Mouse (Mus musculus): Measurements from ENCODE around the gene Adamtsl1. TPM values are rescaled to one million over a fixed set of nuclear protein-coding genes. Genes with fewer than 3 reads are reported as not detected.

Adamtsl1 gene
- polyA plus RNA-seq, 1 experiment from 2014 or later, result 13.2 TPM

DNA sequence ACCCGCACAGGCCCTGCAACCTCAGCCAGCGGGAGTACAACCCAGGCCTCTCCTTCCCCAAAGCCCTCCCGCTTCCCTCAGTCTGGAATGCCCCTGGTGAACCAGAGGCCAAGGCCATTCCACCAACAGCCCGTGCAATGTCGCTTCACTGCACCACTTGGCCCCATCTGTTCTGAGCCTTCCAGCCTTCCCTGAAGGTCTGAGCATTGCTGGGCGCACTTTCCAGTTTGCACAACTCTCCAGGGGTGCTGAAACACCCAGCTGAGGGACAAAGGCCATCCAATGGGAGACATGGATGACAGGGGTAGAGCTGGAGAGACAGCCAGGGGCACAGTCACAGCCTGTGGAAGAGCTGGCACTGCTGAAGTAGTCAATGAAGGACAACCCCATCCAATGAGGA, 365.4 kb downstream of the Adamtsl1 start:
- no peak overlapping the region for H3K4me2 ChIP-seq
- H3K27ac ChIP-seq (ENCODE audit: low read depth, low read length), result no peak overlapping the region
- 65% methylated on average over 6 of the region's 6 CpGs for WGBS (ENCODE audit: insufficient replicate concordance)
- no peaks in the 10 kb centered on the region for H3K4me1 ChIP-seq (ENCODE audit: control insufficient read depth, insufficient read depth, low read length)
- H3K27me3 ChIP-seq (ENCODE audit: control insufficient read depth, insufficient read depth, low read length), result no peaks in the 10 kb centered on the region
- H3K9me3 ChIP-seq (replicated peaks; ENCODE audit: control insufficient read depth, low read length), result no peaks in the 10 kb centered on the region
- no peak for ATAC-seq (replicated peaks; ENCODE audit: insufficient number of reproducible peaks, low FRiP score, low TSS enrichment)
- no peak overlapping the region for H3K9ac ChIP-seq (ENCODE audit: low read depth, low read length)
- no peak overlapping the region for H3K4me3 ChIP-seq (ENCODE audit: low read depth, low read length)
- no peaks in the 10 kb centered on the region for H3K36me3 ChIP-seq (ENCODE audit: control insufficient read depth, insufficient read depth, low read length)

DNA sequence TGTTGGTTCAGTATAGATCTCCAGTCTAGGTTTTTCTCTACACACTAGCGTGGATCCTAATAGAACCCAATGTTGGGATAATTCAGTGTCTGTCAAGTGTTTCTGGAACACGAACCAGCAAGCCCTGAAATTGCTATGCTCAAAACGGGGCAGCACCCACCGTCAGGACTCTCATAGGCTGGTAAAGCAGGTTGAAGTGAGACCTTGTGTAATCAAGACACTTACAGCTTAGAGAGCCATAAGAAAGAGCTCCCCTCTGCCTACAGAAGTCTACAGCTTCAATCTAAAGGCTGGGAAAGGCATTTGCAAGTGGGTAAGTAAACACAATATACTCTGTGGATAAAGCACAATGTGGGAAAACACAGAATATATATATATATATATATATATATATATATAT, 367.3 kb downstream of the Adamtsl1 start:
- H3K4me2 ChIP-seq, result no peak overlapping the region
- H3K27ac ChIP-seq (ENCODE audit: low read depth, low read length), result no peak overlapping the region
- no peak overlapping the region for H3K9ac ChIP-seq (ENCODE audit: low read depth, low read length)
- H3K4me1 ChIP-seq (ENCODE audit: control insufficient read depth, insufficient read depth, low read length), result no peaks in the 10 kb centered on the region
- 86% methylated on average over 4 of the region's 4 CpGs for WGBS (ENCODE audit: insufficient replicate concordance)
- no peak overlapping the region for H3K4me3 ChIP-seq (ENCODE audit: low read depth, low read length)
- ATAC-seq (replicated peaks; ENCODE audit: insufficient number of reproducible peaks, low FRiP score, low TSS enrichment), result no peak
- H3K36me3 ChIP-seq (ENCODE audit: control insufficient read depth, insufficient read depth, low read length), result no peaks in the 10 kb centered on the region
- H3K9me3 ChIP-seq (replicated peaks; ENCODE audit: control insufficient read depth, low read length), result no peaks in the 10 kb centered on the region
- no peaks in the 10 kb centered on the region for H3K27me3 ChIP-seq (ENCODE audit: control insufficient read depth, insufficient read depth, low read length)

DNA sequence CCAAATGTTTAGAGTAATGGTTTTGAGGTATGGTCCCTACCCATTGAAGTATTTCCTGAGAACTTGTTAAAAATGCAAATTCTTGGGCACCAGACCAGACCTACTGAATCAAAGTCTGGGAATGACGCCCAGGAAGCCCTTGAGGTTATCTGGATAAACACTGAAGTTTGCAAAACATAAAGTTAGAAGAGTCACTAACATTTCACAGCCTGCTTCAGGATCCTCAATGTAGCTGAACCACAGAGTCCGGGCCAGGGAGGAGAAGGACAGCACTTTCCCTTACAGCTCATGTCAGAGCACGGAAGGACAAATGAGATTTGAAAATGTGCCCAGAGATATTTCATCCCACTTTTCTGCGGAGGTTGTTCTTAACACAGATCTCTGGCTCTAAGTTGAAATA, 370.1 kb downstream of the Adamtsl1 start:
- no peak overlapping the region for H3K4me2 ChIP-seq
- H3K27me3 ChIP-seq (ENCODE audit: control insufficient read depth, insufficient read depth, low read length), result no peaks in the 10 kb centered on the region
- no peak overlapping the region for H3K9ac ChIP-seq (ENCODE audit: low read depth, low read length)
- H3K9me3 ChIP-seq (replicated peaks; ENCODE audit: control insufficient read depth, low read length), result no peaks in the 10 kb centered on the region
- H3K4me1 ChIP-seq (ENCODE audit: control insufficient read depth, insufficient read depth, low read length), result no peaks in the 10 kb centered on the region
- WGBS (ENCODE audit: insufficient replicate concordance), result 71% methylated on average over 4 of the region's 4 CpGs
- H3K36me3 ChIP-seq (ENCODE audit: control insufficient read depth, insufficient read depth, low read length), result no peaks in the 10 kb centered on the region
- no peak for ATAC-seq (replicated peaks; ENCODE audit: insufficient number of reproducible peaks, low FRiP score, low TSS enrichment)
- no peak overlapping the region for H3K4me3 ChIP-seq (ENCODE audit: low read depth, low read length)
- no peak overlapping the region for H3K27ac ChIP-seq (ENCODE audit: low read depth, low read length)

DNA sequence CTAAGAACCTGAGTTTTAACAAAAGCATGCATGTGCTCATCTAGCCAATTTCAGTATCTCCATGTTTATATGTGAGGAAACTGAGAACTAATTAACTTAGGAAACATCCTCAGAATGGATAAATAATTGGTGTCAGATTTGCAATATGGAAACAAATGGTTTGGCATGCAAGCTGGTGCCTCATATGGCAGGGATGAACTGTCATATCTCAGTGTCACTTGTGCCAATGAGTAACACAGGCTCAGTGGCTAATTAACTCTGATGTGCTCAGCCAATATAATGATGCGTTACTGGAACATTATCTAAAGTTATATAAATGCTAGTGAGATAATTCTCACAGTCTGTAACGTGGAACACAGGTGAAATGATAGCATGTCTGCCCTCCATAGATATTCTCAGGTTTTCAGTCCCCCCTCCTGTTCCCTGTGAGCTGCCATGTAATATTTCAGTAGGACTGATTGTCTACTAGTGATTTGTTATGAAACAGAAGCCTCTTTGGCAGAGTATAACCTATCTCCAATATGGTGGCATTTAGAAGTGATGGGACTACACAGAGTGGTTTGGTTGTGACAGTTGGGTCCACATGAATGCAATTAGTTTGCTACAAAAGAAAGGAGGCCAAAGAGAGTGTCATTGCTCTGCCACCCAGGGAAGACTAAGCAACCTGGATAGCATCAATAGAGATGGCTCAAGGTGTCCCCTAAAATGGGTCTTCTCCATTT, 376.1 kb downstream of the Adamtsl1 start:
- H3K27ac ChIP-seq (ENCODE audit: low read depth, low read length), result no peak overlapping the region
- no peak overlapping the region for H3K9ac ChIP-seq (ENCODE audit: low read depth, low read length)
- no peak overlapping the region for H3K4me3 ChIP-seq (ENCODE audit: low read depth, low read length)
- no peaks in the 10 kb centered on the region for H3K36me3 ChIP-seq (ENCODE audit: control insufficient read depth, insufficient read depth, low read length)
- 68% methylated on average over 2 of the region's 2 CpGs for WGBS (ENCODE audit: insufficient replicate concordance)
- no peaks in the 10 kb centered on the region for H3K27me3 ChIP-seq (ENCODE audit: control insufficient read depth, insufficient read depth, low read length)
- no peak overlapping the region for H3K4me2 ChIP-seq
- no peak for ATAC-seq (replicated peaks; ENCODE audit: insufficient number of reproducible peaks, low FRiP score, low TSS enrichment)
- no peaks in the 10 kb centered on the region for H3K4me1 ChIP-seq (ENCODE audit: control insufficient read depth, insufficient read depth, low read length)
- H3K9me3 ChIP-seq (replicated peaks; ENCODE audit: control insufficient read depth, low read length), result no peaks in the 10 kb centered on the region

DNA sequence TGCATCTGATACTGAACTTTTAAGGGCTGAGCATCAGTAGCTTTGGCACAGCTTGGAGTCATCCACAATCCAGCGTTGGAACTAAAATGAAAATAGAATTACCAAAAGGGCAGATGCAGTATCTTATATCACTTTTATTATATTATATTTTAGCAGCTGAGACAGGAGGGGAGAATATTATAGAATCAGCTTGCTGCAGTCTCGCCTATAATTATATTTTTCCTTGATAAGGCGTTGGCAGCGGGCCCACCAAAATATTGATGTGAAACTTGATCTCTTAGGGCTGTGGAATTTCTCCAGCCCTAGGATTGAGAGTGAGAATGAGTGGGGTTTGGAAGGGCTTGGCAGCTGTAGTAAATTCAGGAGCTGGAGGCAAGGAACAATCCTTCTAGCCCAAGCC, 387.3 kb downstream of the Adamtsl1 start:
- WGBS (ENCODE audit: insufficient replicate concordance), result 71% methylated on average over 4 of the region's 4 CpGs
- no peak overlapping the region for H3K27ac ChIP-seq (ENCODE audit: low read depth, low read length)

DNA sequence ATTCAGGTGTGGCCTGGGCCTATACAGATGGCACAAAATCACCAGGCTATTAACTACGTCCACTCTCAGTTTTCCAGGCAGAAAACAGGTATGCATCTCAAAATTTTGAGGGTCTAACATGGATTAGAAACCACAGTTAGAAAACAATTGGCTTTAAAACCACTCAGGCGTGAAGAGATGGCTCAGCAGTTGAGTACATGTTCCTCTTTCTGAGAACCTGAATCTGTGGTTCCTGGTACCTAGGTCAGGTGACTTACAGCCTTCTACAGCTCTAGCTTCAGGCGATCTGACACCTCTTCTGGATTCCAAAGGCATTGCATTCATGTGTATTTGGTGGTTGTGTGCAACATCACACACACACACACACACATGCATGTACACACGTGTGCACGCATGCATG, 390.2 kb downstream of the Adamtsl1 start:
- no peaks in the 10 kb centered on the region for H3K4me1 ChIP-seq (ENCODE audit: control insufficient read depth, insufficient read depth, low read length)
- no peak overlapping the region for H3K4me2 ChIP-seq
- no peak for ATAC-seq (replicated peaks; ENCODE audit: insufficient number of reproducible peaks, low FRiP score, low TSS enrichment)
- no peaks in the 10 kb centered on the region for H3K36me3 ChIP-seq (ENCODE audit: control insufficient read depth, insufficient read depth, low read length)
- WGBS (ENCODE audit: insufficient replicate concordance), result 79% methylated on average over 5 of the region's 5 CpGs
- no peaks in the 10 kb centered on the region for H3K27me3 ChIP-seq (ENCODE audit: control insufficient read depth, insufficient read depth, low read length)
- H3K9ac ChIP-seq (ENCODE audit: low read depth, low read length), result no peak overlapping the region
- H3K4me3 ChIP-seq (ENCODE audit: low read depth, low read length), result no peak overlapping the region
- H3K9me3 ChIP-seq (replicated peaks; ENCODE audit: control insufficient read depth, low read length), result no peaks in the 10 kb centered on the region
- no peak overlapping the region for H3K27ac ChIP-seq (ENCODE audit: low read depth, low read length)

More for the DNA sequence above, 387.3 kb downstream of the Adamtsl1 start:
- ATAC-seq (replicated peaks; ENCODE audit: insufficient number of reproducible peaks, low FRiP score, low TSS enrichment), result no peak
- Histone ChIP-seq H3K27me3 (ENCODE audit: control insufficient read depth, insufficient read depth, low read length) (no peaks in the 10 kb centered on the region), H3K4me2 (no peak overlapping the region), H3K36me3 (ENCODE audit: control insufficient read depth, insufficient read depth, low read length) (no peaks in the 10 kb centered on the region), H3K9me3 (replicated peaks; ENCODE audit: control insufficient read depth, low read length) (no peaks in the 10 kb centered on the region), H3K9ac (ENCODE audit: low read depth, low read length) (no peak overlapping the region), H3K4me1 (ENCODE audit: control insufficient read depth, insufficient read depth, low read length) (no peaks in the 10 kb centered on the region), H3K4me3 (ENCODE audit: low read depth, low read length) (no peak overlapping the region)

DNA sequence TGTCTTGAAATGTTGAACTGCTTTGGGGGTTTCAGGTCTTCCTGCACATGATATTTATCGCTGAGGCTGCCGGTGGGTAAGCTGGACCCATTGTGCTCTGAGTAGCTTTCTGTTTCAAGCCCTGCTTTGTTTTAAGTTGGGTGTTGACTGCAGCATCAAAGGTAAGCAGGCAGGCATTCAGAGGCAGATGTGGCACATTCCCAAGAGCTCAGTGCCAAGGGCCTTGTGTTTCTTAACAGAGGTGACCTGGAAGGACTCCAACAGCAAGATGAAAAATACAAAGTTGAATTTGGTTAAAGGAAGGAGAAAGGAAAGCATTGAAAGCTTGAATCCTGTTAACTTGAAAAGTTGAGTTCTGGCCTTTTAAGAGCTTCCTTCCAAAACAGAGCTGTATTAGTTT, 402.1 kb downstream of the Adamtsl1 start:
- Histone ChIP-seq H3K27ac (ENCODE audit: low read depth, low read length) (no peak overlapping the region), H3K9ac (ENCODE audit: low read depth, low read length) (no peak overlapping the region), H3K4me3 (ENCODE audit: low read depth, low read length) (no peak overlapping the region), H3K4me2 (no peak overlapping the region), H3K27me3 (ENCODE audit: control insufficient read depth, insufficient read depth, low read length) (no peaks in the 10 kb centered on the region), H3K36me3 (ENCODE audit: control insufficient read depth, insufficient read depth, low read length) (no peaks in the 10 kb centered on the region), H3K9me3 (replicated peaks; ENCODE audit: control insufficient read depth, low read length) (no peaks in the 10 kb centered on the region), H3K4me1 (ENCODE audit: control insufficient read depth, insufficient read depth, low read length) (no peaks in the 10 kb centered on the region)
- ATAC-seq (replicated peaks; ENCODE audit: insufficient number of reproducible peaks, low FRiP score, low TSS enrichment), result no peak
- WGBS (ENCODE audit: insufficient replicate concordance), result 50% methylated on average over 2 of the region's 2 CpGs

DNA sequence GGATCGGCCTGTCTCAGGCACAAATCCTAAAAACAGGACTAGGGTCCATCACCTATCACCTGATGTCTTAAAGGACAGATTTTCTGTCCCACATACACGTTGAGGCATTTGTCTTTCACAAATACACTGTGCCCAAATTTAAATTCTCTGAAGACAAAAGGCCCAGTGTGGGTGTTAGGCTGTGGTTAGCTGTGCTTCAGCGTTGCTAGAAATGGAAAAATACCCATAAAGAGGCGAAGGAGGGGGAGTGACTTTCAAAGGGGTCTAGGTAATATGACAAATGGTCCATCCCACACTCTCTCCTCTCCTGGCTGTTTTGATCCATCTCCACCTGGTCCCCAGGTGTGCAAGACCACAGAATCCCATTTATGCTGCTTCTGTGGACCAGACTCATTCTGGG, 404.4 kb downstream of the Adamtsl1 start:
- H3K36me3 ChIP-seq (ENCODE audit: control insufficient read depth, insufficient read depth, low read length), result no peaks in the 10 kb centered on the region
- WGBS (ENCODE audit: insufficient replicate concordance), result 69% methylated on average over 4 of the region's 4 CpGs
- H3K27ac ChIP-seq (ENCODE audit: low read depth, low read length), result no peak overlapping the region
- no peaks in the 10 kb centered on the region for H3K9me3 ChIP-seq (replicated peaks; ENCODE audit: control insufficient read depth, low read length)
- no peaks in the 10 kb centered on the region for H3K4me1 ChIP-seq (ENCODE audit: control insufficient read depth, insufficient read depth, low read length)
- no peak overlapping the region for H3K4me2 ChIP-seq
- no peak for ATAC-seq (replicated peaks; ENCODE audit: insufficient number of reproducible peaks, low FRiP score, low TSS enrichment)
- no peak overlapping the region for H3K4me3 ChIP-seq (ENCODE audit: low read depth, low read length)
- no peak overlapping the region for H3K9ac ChIP-seq (ENCODE audit: low read depth, low read length)
- no peaks in the 10 kb centered on the region for H3K27me3 ChIP-seq (ENCODE audit: control insufficient read depth, insufficient read depth, low read length)

DNA sequence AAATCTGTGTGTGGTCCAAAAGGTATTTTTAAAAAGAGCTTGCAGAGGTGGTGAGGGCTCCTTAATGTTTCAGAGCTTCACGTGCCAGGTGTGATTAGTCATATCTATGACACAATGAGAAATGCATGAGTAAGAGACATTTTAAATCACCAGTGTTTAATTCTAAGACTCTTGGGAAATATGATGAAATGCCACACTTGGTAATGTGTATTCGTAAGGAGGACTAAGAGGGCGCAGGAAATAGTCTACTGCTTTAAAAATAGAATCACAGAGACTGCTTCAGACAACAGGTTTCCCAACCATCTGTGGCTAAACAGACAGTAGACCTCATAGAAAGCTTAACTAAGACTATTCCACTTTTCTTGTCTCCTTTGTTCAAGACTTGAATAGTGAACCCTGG, 406.5 kb downstream of the Adamtsl1 start:
- WGBS (ENCODE audit: insufficient replicate concordance), result 76% methylated on average over 3 of the region's 3 CpGs
- Histone ChIP-seq H3K4me3 (ENCODE audit: low read depth, low read length) (no peak overlapping the region), H3K27ac (ENCODE audit: low read depth, low read length) (no peak overlapping the region), H3K4me1 (ENCODE audit: control insufficient read depth, insufficient read depth, low read length) (no peaks in the 10 kb centered on the region), H3K4me2 (no peak overlapping the region), H3K27me3 (ENCODE audit: control insufficient read depth, insufficient read depth, low read length) (no peaks in the 10 kb centered on the region), H3K9ac (ENCODE audit: low read depth, low read length) (no peak overlapping the region), H3K36me3 (ENCODE audit: control insufficient read depth, insufficient read depth, low read length) (no peaks in the 10 kb centered on the region), H3K9me3 (replicated peaks; ENCODE audit: control insufficient read depth, low read length) (no peaks in the 10 kb centered on the region)
- no peak for ATAC-seq (replicated peaks; ENCODE audit: insufficient number of reproducible peaks, low FRiP score, low TSS enrichment)

Data from heart, embryonic 11.5 days (tissue).